Mouse (Mus musculus): ENCODE measurements around the gene Apc2. TPM values are rescaled to one million over a fixed set of nuclear protein-coding genes. Genes with fewer than 3 reads are reported as not detected.

Apc2 gene
- polyA plus RNA-seq, 1 experiment = 0.24 TPM

GRCm38 (mm10) chr10:80365736-80366135 is 70.0 kb downstream of the Apc2 start:
- H3K79me2 ChIP-seq (ENCODE audit: control insufficient read depth, insufficient read depth) = no peaks in the 10 kb centered on the region
- H3ac ChIP-seq (ENCODE audit: control insufficient read depth, insufficient read length) = no peak overlapping the region
- no peak overlapping the region for H3K4me3 ChIP-seq
- H3K4me2 ChIP-seq (ENCODE audit: low read depth) = peak overlapping the region; percentile 13
- no peak for TF ChIP-seq MYOD1 (IDR thresholded peaks at IDR 0.05; ENCODE audit: control insufficient read depth in 1 of 3, insufficient read length in 2 of 3, low read depth in 2 of 3)
- TF ChIP-seq MYOG (IDR thresholded peaks at IDR 0.05; ENCODE audit: control insufficient read depth in 1 of 3, insufficient read depth in 1 of 3, insufficient read length in 2 of 3, low read depth in 2 of 3) = no peak
- no peak for TF ChIP-seq POLR2AphosphoS2 (IDR thresholded peaks at IDR 0.05; ENCODE audit: insufficient read length, low read depth)
- no peak for TF ChIP-seq REST (IDR thresholded peaks at IDR 0.05; ENCODE audit: insufficient read depth, insufficient read length)
- no peak for TF ChIP-seq E2F4 (IDR thresholded peaks at IDR 0.05; ENCODE audit: insufficient read depth)
- no peaks in the 10 kb centered on the region for H3K36me3 ChIP-seq (ENCODE audit: control insufficient read depth, insufficient read depth)
- peaks cover 13% of the 10 kb centered on the region for H3K27me3 ChIP-seq (ENCODE audit: control insufficient read depth, insufficient read depth, insufficient read length)

Other genes with a start within 250 kb of the Apc2 start
- 1,278 TPM for gene Gpx4, start 248.8 kb upstream of the Apc2 start, polyA plus RNA-seq (2012; fragmentation: generic; extraction: Trizol)
- gene Sbno2, start 190.4 kb upstream of the Apc2 start, polyA plus RNA-seq (2012; fragmentation: generic; extraction: Trizol) = 44.6 TPM
- gene Stk11, start 180.2 kb upstream of the Apc2 start, polyA plus RNA-seq (2012; fragmentation: generic; extraction: Trizol) = 150 TPM
- gene Atp5d, start 157.3 kb upstream of the Apc2 start, polyA plus RNA-seq (2012; fragmentation: generic; extraction: Trizol) = 1,163 TPM
- 10.0 TPM for gene Cbarp, start 155.1 kb upstream of the Apc2 start, polyA plus RNA-seq (2012; fragmentation: generic; extraction: Trizol)
- 131 TPM for gene Midn, start 147.7 kb upstream of the Apc2 start, polyA plus RNA-seq (2012; fragmentation: generic; extraction: Trizol)
- 54.2 TPM for gene Cirbp, start 130.0 kb upstream of the Apc2 start, polyA plus RNA-seq (2012; fragmentation: generic; extraction: Trizol)
- gene 1600002K03Rik, start 123.0 kb upstream of the Apc2 start, polyA plus RNA-seq (2012; fragmentation: generic; extraction: Trizol) = 23.5 TPM
- gene Efna2, start 116.5 kb upstream of the Apc2 start, polyA plus RNA-seq (2012; fragmentation: generic; extraction: Trizol) = 3.6 TPM
- gene Mum1, start 69.5 kb upstream of the Apc2 start, polyA plus RNA-seq (2012; fragmentation: generic; extraction: Trizol) = 30.7 TPM
- 407 TPM for gene Ndufs7, start 46.9 kb upstream of the Apc2 start, polyA plus RNA-seq (2012; fragmentation: generic; extraction: Trizol)
- 162 TPM for gene Gamt, start 35.0 kb upstream of the Apc2 start, polyA plus RNA-seq (2012; fragmentation: generic; extraction: Trizol)
- gene Dazap1, start 34.5 kb upstream of the Apc2 start, polyA plus RNA-seq (2012; fragmentation: generic; extraction: Trizol) = 123 TPM
- gene Rps15, start 3.5 kb upstream of the Apc2 start, polyA plus RNA-seq (2012; fragmentation: generic; extraction: Trizol) = 4,761 TPM
- 44.0 TPM for gene 2310011J03Rik, start 24.6 kb downstream of the Apc2 start, polyA plus RNA-seq (2012; fragmentation: generic; extraction: Trizol)
- gene Pcsk4, start 33.5 kb downstream of the Apc2 start, polyA plus RNA-seq (2012; fragmentation: generic; extraction: Trizol) = 2.1 TPM
- gene Reep6, start 34.0 kb downstream of the Apc2 start, polyA plus RNA-seq (2012; fragmentation: generic; extraction: Trizol) = 25.7 TPM
- gene Adamtsl5, start 52.4 kb downstream of the Apc2 start, polyA plus RNA-seq (2012; fragmentation: generic; extraction: Trizol) = 57.8 TPM
- 0.05 TPM for gene Plk5, start 60.5 kb downstream of the Apc2 start, polyA plus RNA-seq (2012; fragmentation: generic; extraction: Trizol)
- 29.6 TPM for gene Mex3d, start 91.7 kb downstream of the Apc2 start, polyA plus RNA-seq (2012; fragmentation: generic; extraction: Trizol)
- 190 TPM for gene Mbd3, start 103.6 kb downstream of the Apc2 start, polyA plus RNA-seq (2012; fragmentation: generic; extraction: Trizol)
- gene Uqcr11, start 110.9 kb downstream of the Apc2 start, polyA plus RNA-seq (2012; fragmentation: generic; extraction: Trizol) = 1,247 TPM
- 67.5 TPM for gene Tcf3, start 137.7 kb downstream of the Apc2 start, polyA plus RNA-seq (2012; fragmentation: generic; extraction: Trizol)
- not detected for gene Onecut3, start 198.9 kb downstream of the Apc2 start, polyA plus RNA-seq (2012; fragmentation: generic; extraction: Trizol)
- gene Atp8b3, start 243.1 kb downstream of the Apc2 start, polyA plus RNA-seq (2012; fragmentation: generic; extraction: Trizol) = 0.08 TPM